Mouse (Mus musculus): ENCODE data around the gene BC030867. TPM values are rescaled to one million over a fixed set of nuclear protein-coding genes. Genes with fewer than 3 reads are reported as not detected.
A peak's percentile ranks its signal among the peaks of the same experiment; 100 is the strongest.

Gene BC030867
- total RNA-seq, 2 experiments from 2014 or later, result 1.3 to 1.5 TPM

GRCm38 (mm10) chr11:102288027-102288804 is 39.5 kb downstream of the BC030867 start:
- no peak for DNase-seq (ENCODE audit: extremely low spot score in 1 of 2, low spot score in 1 of 2)

- DNase-seq (ENCODE audit: extremely low spot score in 1 of 2, low spot score in 1 of 2), result no peak
These were observed 40.2 kb downstream of the BC030867 start for GRCm38 (mm10) chr11:102288913-102289312.

- no peak for DNase-seq (ENCODE audit: extremely low spot score in 1 of 2, low spot score in 1 of 2)
These were observed 40.9 kb downstream of the BC030867 start for GRCm38 (mm10) chr11:102289511-102290100.

GRCm38 (mm10) chr11:102290141-102290540 is 41.5 kb downstream of the BC030867 start:
- no peak for DNase-seq (ENCODE audit: extremely low spot score in 1 of 2, low spot score in 1 of 2)

- no peak for DNase-seq (ENCODE audit: extremely low spot score in 1 of 2, low spot score in 1 of 2)
These were observed 42.4 kb downstream of the BC030867 start for GRCm38 (mm10) chr11:102291051-102291535.

- DNase-seq (ENCODE audit: extremely low spot score in 1 of 2, low spot score in 1 of 2), result no peak
These were observed 45.3 kb downstream of the BC030867 start for GRCm38 (mm10) chr11:102293971-102294370.

GRCm38 (mm10) chr11:102294416-102294815 is 45.7 kb downstream of the BC030867 start:
- no peak for DNase-seq (ENCODE audit: extremely low spot score in 1 of 2, low spot score in 1 of 2)

GRCm38 (mm10) chr11:102294887-102295597 is 46.4 kb downstream of the BC030867 start:
- DNase-seq (ENCODE audit: extremely low spot score in 1 of 2, low spot score in 1 of 2), result no peak

GRCm38 (mm10) chr11:102295598-102296471 is 47.2 kb downstream of the BC030867 start:
- peak in 1 of 2 experiments; percentile 36 for DNase-seq (ENCODE audit: extremely low spot score in 1 of 2, low spot score in 1 of 2)

GRCm38 (mm10) chr11:102296491-102297472 is 48.1 kb downstream of the BC030867 start, which contains the start of gene Atxn7l3:
Atxn7l3 (minus strand) TSS chr11:102296631.
- DNase-seq (ENCODE audit: extremely low spot score in 1 of 2, low spot score in 1 of 2), result peak; percentile 85 to 94

GRCm38 (mm10) chr11:102297577-102298556 is 49.2 kb downstream of the BC030867 start:
- DNase-seq (ENCODE audit: extremely low spot score in 1 of 2, low spot score in 1 of 2), result no peak

GRCm38 (mm10) chr11:102299839-102300238 is 51.2 kb downstream of the BC030867 start:
- DNase-seq (ENCODE audit: extremely low spot score in 1 of 2, low spot score in 1 of 2), result peak in 1 of 2 experiments; percentile 61

GRCm38 (mm10) chr11:102304141-102304540 is 55.5 kb downstream of the BC030867 start:
- DNase-seq (ENCODE audit: extremely low spot score in 1 of 2, low spot score in 1 of 2), result no peak

GRCm38 (mm10) chr11:102305359-102305758 is 56.7 kb downstream of the BC030867 start:
- DNase-seq (ENCODE audit: extremely low spot score in 1 of 2, low spot score in 1 of 2), result no peak

- no peak for DNase-seq (ENCODE audit: extremely low spot score in 1 of 2, low spot score in 1 of 2)
These were observed 59.4 kb downstream of the BC030867 start for GRCm38 (mm10) chr11:102308104-102308503.

GRCm38 (mm10) chr11:102308979-102309378 is 60.3 kb downstream of the BC030867 start:
- peak; percentile 98 for DNase-seq (ENCODE audit: extremely low spot score in 1 of 2, low spot score in 1 of 2)

- no peak for DNase-seq (ENCODE audit: extremely low spot score in 1 of 2, low spot score in 1 of 2)
These were observed 61.3 kb downstream of the BC030867 start for GRCm38 (mm10) chr11:102309821-102310617.

All from layer of hippocampus, postnatal 25 days (tissue).